Mouse (Mus musculus) skeletal muscle tissue, postnatal 0 days (tissue): Measurements from ENCODE around the gene Tnfaip1. TPM values are rescaled to one million over a fixed set of nuclear protein-coding genes. Genes with fewer than 3 reads are reported as not detected.

ENCODE experiments used
- polyA plus RNA-seq: library from polyadenylated mRNA; unstranded; fragments of >200 nt; fragmentation: Nextera tagmentation; extraction: Ambion mirVana; gene quantifications from 2 replicates; pipeline ENCODE4 v1.2.1, GENCODE M21; 2015

Tnfaip1 gene
- polyA plus RNA-seq: 34.1 and 39.6 TPM in 2 replicates

GRCm38 (mm10) chr11:78536080-78536689 is at the start of gene Tnfaip1, which contains the start of gene Ift20:
TSS of gene Tnfaip1 (minus strand) at chr11:78536332.
TSS of gene Ift20 (plus strand) at chr11:78536361.

GRCm38 (mm10) chr11:78550168-78551058 is 14.3 kb upstream of the Tnfaip1 start, which contains the start of gene Tmem97:
TSS of gene Tmem97 (minus strand) at chr11:78550777.

GRCm38 (mm10) chr11:78512025-78512957 is 23.8 kb downstream of the Tnfaip1 start, which contains the start of the genes Tmem199 and Poldip2:
TSS of gene Tmem199 (minus strand) at chr11:78512172.
TSS of gene Poldip2 (plus strand) at chr11:78512193.

GRCm38 (mm10) chr11:78502909-78503650 is 33.1 kb downstream of the Tnfaip1 start, which contains the start of gene Sebox:
TSS of gene Sebox (plus strand) at chr11:78503447.

GRCm38 (mm10) chr11:78499004-78499403 is 37.1 kb downstream of the Tnfaip1 start, which contains the start of gene Vtn:
TSS of gene Vtn (plus strand) at chr11:78499091.

GRCm38 (mm10) chr11:78497544-78498522 is 38.3 kb downstream of the Tnfaip1 start, which contains the start of gene Sarm1:
TSS of gene Sarm1 (minus strand) at chr11:78497754.

Other genes with a start within 250 kb of the Tnfaip1 start
- gene BC030499, start 245.5 kb downstream of the Tnfaip1 start, polyA plus RNA-seq: 0.09 TPM in 1 of 2 replicates, not detected in the other
- gene Spag5, start 234.8 kb downstream of the Tnfaip1 start, polyA plus RNA-seq: 6.5 and 6.9 TPM in 2 replicates
- 3.1 and 3.3 TPM in 2 replicates for gene Aldoc, start 213.4 kb downstream of the Tnfaip1 start, polyA plus RNA-seq
- gene Pigs, start 207.9 kb downstream of the Tnfaip1 start, polyA plus RNA-seq: 26.4 and 29.1 TPM in 2 replicates
- gene Unc119, start 192.8 kb downstream of the Tnfaip1 start, polyA plus RNA-seq: 13.8 and 21.2 TPM in 2 replicates
- 0.06 TPM in 1 of 2 replicates, not detected in the other for gene Foxn1, start 149.8 kb downstream of the Tnfaip1 start, polyA plus RNA-seq
- gene Slc13a2, start 114.1 kb downstream of the Tnfaip1 start, polyA plus RNA-seq: 0.05 and 0.09 TPM in 2 replicates
- gene Slc46a1, start 70.6 kb downstream of the Tnfaip1 start, polyA plus RNA-seq: 3.1 and 4.9 TPM in 2 replicates
- 0.16 and 0.18 TPM in 2 replicates for gene Sarm1, start 38.6 kb downstream of the Tnfaip1 start, polyA plus RNA-seq
- 14.2 and 14.8 TPM in 2 replicates for gene Vtn, start 37.2 kb downstream of the Tnfaip1 start, polyA plus RNA-seq
- gene Sebox, start 32.9 kb downstream of the Tnfaip1 start, polyA plus RNA-seq: not detected in 2 replicates
- gene Tmem199, start 24.2 kb downstream of the Tnfaip1 start, polyA plus RNA-seq: 20.8 and 21.6 TPM in 2 replicates
- 161 and 164 TPM in 2 replicates for gene Poldip2, start 24.1 kb downstream of the Tnfaip1 start, polyA plus RNA-seq
- 82.6 and 110 TPM in 2 replicates for gene Ift20, start within 50 bp of the Tnfaip1 start, polyA plus RNA-seq
- 17.1 and 25.7 TPM in 2 replicates for gene Tmem97, start 14.4 kb upstream of the Tnfaip1 start, polyA plus RNA-seq
- 3.9 and 4.9 TPM in 2 replicates for gene Nlk, start 161.0 kb upstream of the Tnfaip1 start, polyA plus RNA-seq
- 28.7 and 31.5 TPM in 2 replicates for gene Ccnq, start 215.4 kb upstream of the Tnfaip1 start, polyA plus RNA-seq